Mouse (Mus musculus) kidney, postnatal 4 days (tissue): Measurements from ENCODE around the gene Cbx7.
A peak's percentile ranks its signal among the peaks of the same experiment; 100 is the strongest.

ENCODE experiments used
- DNase-seq, 2 experiments: peaks; one replicate each; pipeline ENCODE4 v3.0.0; 2021; ENCODE audit warnings: mixed read lengths in 2 of 2

Gene Cbx7

GRCm38 (mm10) chr15:80000694-80001093 lies 29.8 kb upstream of the Cbx7 start:
- no peak for DNase-seq

- DNase-seq = no peak
Measured at GRCm38 (mm10) chr15:79997988-79998387, 27.1 kb upstream of the Cbx7 start.

GRCm38 (mm10) chr15:79996781-79997180 lies 25.9 kb upstream of the Cbx7 start:
- DNase-seq = peak in 1 of 2 experiments; percentile 39

GRCm38 (mm10) chr15:79995552-79995951 lies 24.6 kb upstream of the Cbx7 start:
- DNase-seq = no peak

GRCm38 (mm10) chr15:79994566-79994965 lies 23.6 kb upstream of the Cbx7 start:
- no peak for DNase-seq

GRCm38 (mm10) chr15:79986182-79986581 lies 15.3 kb upstream of the Cbx7 start:
- no peak for DNase-seq

- no peak for DNase-seq
Measured at GRCm38 (mm10) chr15:79985471-79985870, 14.6 kb upstream of the Cbx7 start.

GRCm38 (mm10) chr15:79984152-79984551 lies 13.2 kb upstream of the Cbx7 start:
- peak; percentile 44 to 68 for DNase-seq

GRCm38 (mm10) chr15:79980716-79981115 lies 9.8 kb upstream of the Cbx7 start:
- no peak for DNase-seq

- no peak for DNase-seq
Measured at GRCm38 (mm10) chr15:79972186-79972585, 1.3 kb upstream of the Cbx7 start.

GRCm38 (mm10) chr15:79970491-79970890 lies 428 bp downstream of the Cbx7 start:
- no peak for DNase-seq

GRCm38 (mm10) chr15:79967346-79967745 lies 3.6 kb downstream of the Cbx7 start:
- no peak for DNase-seq

GRCm38 (mm10) chr15:79964376-79964775 lies 6.5 kb downstream of the Cbx7 start:
- DNase-seq = no peak

- no peak for DNase-seq
Measured at GRCm38 (mm10) chr15:79962661-79963060, 8.3 kb downstream of the Cbx7 start.

GRCm38 (mm10) chr15:79961366-79961921 lies 9.5 kb downstream of the Cbx7 start:
- DNase-seq = peak; percentile 39 to 66

GRCm38 (mm10) chr15:79958418-79958817 lies 12.5 kb downstream of the Cbx7 start:
- no peak for DNase-seq

- no peak for DNase-seq
Measured at GRCm38 (mm10) chr15:79956559-79956958, 14.4 kb downstream of the Cbx7 start.

- peak in 1 of 2 experiments; percentile 25 for DNase-seq
Measured at GRCm38 (mm10) chr15:79953470-79953869, 17.4 kb downstream of the Cbx7 start.

- peak; percentile 63 to 74 for DNase-seq
Measured at GRCm38 (mm10) chr15:79952504-79953231, 18.3 kb downstream of the Cbx7 start.

GRCm38 (mm10) chr15:79951730-79952503 lies 19.0 kb downstream of the Cbx7 start:
- peak; percentile 71 to 85 for DNase-seq

- no peak for DNase-seq
Measured at GRCm38 (mm10) chr15:79951226-79951625, 19.7 kb downstream of the Cbx7 start.

GRCm38 (mm10) chr15:79950250-79951025 lies 20.5 kb downstream of the Cbx7 start:
- peak; percentile 79 to 85 for DNase-seq

- no peak for DNase-seq
Measured at GRCm38 (mm10) chr15:79947681-79948080, 23.2 kb downstream of the Cbx7 start.
